Mouse (Mus musculus): Measurements from ENCODE around the gene Fam131c.

- TF ChIP-seq CTCF (conservative IDR thresholded peaks at IDR 0.05; ENCODE audit: low read length) = no peak
- TF ChIP-seq POU5F1 (IDR thresholded peaks at IDR 0.05; ENCODE audit: borderline replicate concordance, low read length) = no peak
Measured at GRCm38 (mm10) chr4:141332258-141332657, 35.8 kb upstream of the Fam131c start.
